Mouse (Mus musculus): ENCODE data around the gene Ppip5k1.

GRCm38 (mm10) chr2:121403296-121403695 is 48.1 kb upstream of the Ppip5k1 start:
- TF ChIP-seq CTCF (IDR thresholded peaks at IDR 0.05; ENCODE audit: low read depth): no peak
- TF ChIP-seq EP300 (IDR thresholded peaks at IDR 0.05; ENCODE audit: low read depth): no peak
